Mouse (Mus musculus) T-helper 2 cell (primary cell): Measurements from ENCODE around the gene Wdr74.
"Not testable (repeated sequence)": the region's sequence is repeated elsewhere in the genome, so short reads cannot be mapped to it uniquely, and the experiment has no call there.

Experiments
- in situ Hi-C: fragments of 300-600 bp; cut with MboI, MseI; formaldehyde crosslinking; loops from one replicate; pipeline ENCODE4 v1.15.1; 2025; ENCODE audit warnings: high pct_unique_total_duplicates

Wdr74 gene

DNA sequence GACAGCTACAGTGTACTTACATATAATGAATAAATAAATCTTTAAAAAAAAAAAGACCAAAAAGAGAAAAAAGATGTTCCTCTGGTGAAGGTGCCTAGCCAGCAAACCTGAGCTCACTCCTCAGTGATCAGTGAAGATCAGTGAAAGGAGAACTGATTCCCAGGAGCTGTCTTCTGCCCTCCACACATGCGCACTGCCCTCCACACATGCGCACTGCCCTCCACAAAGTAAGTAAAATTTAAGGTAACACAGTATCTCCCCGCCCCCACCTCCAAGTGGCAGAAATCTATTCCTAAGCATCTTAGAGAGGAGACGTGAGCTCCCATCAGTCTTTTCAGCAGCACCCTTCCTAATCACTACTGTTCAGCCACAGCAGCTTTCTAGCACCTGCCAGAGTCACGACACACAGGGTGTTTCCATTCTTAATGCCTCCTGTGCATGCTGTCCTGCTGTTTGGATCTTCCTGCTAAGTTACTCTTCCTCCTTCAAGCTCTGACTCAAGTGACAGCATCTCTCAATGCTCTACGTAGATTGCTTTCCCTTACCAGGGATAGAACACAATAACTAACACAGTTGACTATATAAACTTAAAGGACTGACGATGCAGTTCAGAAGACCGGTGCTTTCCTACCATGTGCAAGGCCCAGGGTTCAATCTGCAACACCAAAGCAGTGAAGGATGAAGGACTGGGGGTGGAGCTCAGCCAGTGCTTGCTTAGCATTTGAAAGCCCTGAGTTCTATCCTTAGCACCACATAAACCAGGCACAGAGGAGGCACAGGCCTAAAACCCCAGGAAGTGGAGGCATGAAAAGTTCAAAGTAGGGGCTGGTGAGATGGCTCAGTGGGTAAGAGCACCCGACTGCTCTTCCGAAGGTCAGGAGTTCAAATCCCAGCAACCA is 19.5 kb upstream of the Wdr74 start:
- in situ Hi-C loops: loop anchor here (10.0 kb wide), 1 partner anchor 1221 kb away; the partner anchor contains the start of gene Atl3

DNA sequence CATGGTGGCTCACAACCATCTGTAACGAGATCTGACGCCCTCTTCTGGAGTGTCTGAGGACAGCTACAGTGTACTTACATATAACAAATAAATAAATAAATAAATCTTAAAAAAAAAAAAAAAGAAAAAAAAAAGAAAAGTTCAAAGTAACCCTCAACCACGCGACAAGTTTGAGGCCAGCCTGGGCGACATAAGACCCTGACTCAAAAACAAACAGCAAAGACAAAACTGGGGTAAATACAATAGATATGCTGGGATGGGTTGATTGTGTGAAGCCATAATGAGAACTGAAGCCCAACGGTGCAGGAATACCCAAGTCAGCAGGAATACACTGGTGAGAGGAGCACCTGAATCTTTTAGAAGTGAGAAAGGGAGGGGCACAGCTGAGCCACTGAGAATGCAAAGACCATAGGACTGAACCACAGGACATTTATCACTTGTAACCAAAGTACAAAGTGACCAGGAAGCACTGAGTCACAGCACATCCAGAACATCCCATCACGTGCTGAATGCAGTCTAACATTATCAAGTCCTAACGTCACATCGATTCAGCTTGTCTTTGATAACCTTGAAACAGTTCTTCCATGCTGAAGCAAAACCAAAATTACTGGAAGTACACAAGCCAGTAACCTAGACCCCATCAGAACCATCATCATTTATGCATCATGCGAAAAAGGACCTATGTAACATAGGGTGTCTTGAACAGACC is 18.7 kb upstream of the Wdr74 start:
- in situ Hi-C loops: loop anchor here (10.0 kb wide), 1 partner anchor 1222 kb away; the partner anchor contains the start of gene Atl3

DNA sequence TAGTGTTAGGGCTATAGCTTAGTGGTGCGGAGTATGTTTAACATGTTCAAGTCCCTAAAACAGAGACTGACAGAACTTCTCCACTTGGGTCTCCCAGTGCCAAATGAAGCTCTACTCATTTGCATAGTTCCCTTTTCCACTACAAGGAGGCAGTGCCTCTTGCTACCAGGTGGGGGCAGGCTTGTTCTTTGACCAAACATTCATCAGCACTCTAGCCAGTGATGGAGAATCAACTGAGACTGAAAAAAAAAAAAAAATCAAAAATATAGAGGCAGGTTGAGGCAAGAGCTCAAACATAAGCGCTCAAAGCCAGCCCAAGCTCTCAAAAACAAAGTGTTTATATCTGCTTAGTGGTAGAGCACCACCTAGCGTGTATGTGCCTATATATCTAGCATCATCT is 17.3 kb upstream of the Wdr74 start:
- in situ Hi-C loops: loop anchor here (10.0 kb wide), 1 partner anchor 1224 kb away; the partner anchor contains the start of gene Atl3

DNA sequence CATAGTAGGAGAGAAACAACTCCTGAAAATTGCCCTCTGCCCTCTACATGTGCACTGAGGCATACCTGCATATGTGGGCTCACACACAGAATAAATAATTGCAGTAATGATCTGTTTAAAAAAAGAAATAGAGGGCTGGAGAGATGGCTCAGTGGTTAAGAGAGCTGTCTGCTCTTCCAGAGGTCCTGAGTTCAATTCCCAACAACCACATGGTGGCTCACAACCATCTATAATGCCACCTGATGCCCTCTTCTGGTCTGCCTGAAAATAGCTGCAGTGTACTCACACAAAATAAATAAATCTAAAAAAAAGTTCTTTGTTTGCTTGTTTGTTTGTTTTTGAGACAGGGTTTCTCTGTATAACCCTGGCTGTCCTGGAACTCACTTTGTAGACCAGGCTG is 16.6 kb upstream of the Wdr74 start:
- in situ Hi-C loops: loop anchor here (10.0 kb wide), 1 partner anchor 1224 kb away; the partner anchor contains the start of gene Atl3

DNA sequence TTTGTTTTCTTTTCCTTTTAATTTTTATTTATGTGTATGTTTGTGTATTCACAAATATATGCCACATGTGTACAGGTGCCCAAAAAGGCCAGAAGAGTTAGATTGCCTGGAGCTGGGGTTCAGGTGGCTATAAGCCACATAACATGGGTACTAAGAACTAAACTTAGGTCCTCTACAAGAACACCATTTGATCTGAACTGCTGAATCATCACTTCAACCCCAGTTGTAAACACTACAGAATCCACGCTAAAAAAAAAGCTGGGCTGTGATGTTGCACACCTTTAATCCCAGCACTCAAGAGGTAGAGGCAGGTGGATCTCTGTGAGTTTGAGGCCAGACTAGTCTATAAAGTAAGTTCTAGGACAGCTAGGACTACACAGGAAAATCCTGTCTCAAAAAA is 14.2 kb upstream of the Wdr74 start:
- in situ Hi-C loops: no loop called here

DNA sequence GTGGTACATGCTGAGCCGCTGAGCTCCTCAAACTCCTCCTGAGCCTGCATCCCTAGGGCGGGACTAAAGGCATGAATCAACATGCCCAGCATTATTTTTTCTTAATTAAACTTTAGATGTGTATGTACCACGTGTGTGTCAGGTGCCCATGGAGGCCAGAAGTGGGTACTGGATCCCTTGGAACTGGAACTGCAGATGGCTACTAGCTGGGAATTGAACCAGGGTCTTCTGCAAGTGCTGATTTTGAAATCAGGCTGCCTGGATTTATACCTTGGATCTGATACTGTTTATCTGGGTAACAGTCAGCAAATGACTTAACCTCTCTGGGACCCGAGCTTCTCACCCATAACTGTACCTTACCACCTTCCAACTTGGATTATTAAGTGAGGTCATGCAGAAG is 13.6 kb upstream of the Wdr74 start:
- in situ Hi-C loops: no loop called here

DNA sequence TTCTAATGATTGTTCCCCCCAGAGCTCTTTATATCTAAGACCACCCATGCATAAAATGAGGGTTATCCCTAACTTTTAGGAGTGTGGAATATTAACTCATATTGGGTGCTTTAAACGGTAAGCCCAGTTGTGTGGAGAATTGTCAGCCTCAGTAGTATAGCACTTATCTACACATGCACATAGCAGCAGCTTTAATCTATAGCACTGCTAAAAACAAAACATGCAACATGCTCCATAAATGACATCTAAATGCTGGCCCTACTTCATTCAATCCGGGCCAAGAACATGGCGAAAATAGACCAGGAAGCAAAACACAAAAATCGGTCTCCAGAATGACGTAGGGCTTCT is 13.1 kb upstream of the Wdr74 start:
- in situ Hi-C loops: no loop called here

DNA sequence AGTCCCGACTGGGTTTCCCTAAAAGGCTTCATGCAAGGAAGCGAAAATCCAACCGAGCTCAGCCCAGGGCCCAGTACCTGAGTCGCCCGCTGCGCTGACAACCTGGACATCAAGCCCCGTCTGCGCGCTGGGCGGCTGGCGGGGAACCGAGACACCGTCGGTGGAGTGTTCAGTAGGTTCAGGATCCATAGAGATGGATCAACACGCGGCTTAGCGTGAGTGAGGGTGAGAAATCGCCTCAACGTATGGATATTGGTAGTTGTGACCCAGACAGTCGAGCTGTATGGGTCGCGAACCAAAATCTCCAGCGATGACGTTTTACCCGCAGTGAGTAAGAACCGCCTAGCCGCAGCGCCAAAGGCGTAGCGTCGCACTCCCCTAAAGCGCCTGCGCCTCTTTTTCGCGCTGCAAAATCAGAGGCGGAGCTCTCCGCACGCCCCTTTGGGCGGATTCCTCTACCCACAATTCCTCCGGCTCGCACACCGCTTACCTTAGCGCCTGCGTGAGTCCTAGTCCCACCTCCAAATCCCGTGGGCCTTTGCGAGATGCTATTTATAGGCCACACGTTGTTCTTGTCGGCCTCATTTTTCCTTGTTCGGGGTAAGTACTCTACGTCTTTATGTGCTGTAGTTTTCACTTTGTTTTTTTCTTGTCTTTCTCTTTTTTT is 12.6 kb upstream of the Wdr74 start, which contains the start of gene Slc3a2:
Gene Slc3a2, minus strand, starts transcription at position 463 of the 667 bp plus-strand sequence.
- in situ Hi-C loops: no loop called here

DNA sequence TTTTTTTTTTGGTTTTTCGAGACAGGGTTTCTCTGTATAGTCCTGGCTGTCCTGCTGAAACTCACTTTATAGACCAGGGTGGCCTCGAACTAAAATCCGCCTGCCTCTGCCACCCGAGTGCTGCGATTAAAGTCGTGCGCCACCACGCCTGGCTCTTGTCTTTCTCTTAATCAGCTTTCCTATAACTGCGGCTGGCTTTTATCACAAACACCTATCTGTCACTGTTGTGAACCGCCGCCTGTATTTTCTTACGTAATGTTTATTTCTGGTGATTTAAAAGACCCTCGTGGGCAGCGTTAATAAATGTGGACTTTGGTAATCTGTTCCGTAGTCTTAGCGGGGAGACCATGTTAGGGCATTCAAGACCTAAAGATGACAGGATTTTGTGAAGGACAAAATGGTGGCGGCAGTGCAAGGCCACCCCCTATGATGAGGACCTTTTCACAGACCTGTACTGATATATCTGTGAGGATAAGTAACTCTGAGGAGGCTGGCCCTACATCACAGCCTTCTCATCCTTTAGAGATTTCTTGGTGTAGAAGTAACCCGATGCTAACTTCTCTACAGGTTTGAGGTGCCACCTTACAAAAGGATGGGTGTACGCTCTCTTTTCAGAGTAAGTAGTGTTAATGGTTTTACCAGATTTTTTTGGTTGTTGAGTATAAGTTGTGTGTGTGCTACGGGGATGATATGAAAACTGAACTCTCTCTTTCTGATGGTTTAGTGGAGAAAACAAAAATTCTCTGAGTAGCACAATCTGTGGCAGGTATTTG is 11.9 kb upstream of the Wdr74 start:
- in situ Hi-C loops: no loop called here

DNA sequence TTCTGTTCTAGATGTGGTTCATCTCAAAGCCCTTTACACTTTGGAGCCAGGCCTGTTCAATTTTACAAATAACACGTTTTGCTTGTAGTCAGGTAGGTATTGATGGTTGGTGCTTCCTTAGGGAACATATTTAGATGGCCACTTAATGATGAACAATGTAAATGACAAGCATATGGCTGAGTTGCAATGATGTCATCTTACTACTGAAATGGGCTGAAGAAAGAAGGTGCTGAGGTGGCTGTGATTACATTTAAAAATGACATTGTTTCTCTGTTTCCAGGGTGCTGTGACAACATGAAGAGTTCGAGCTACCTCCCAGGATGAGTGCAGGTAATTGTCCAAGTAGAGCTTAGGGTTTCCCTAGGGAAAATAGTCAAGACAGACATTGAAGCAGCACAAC is 11.2 kb upstream of the Wdr74 start:
- in situ Hi-C loops: no loop called here

DNA sequence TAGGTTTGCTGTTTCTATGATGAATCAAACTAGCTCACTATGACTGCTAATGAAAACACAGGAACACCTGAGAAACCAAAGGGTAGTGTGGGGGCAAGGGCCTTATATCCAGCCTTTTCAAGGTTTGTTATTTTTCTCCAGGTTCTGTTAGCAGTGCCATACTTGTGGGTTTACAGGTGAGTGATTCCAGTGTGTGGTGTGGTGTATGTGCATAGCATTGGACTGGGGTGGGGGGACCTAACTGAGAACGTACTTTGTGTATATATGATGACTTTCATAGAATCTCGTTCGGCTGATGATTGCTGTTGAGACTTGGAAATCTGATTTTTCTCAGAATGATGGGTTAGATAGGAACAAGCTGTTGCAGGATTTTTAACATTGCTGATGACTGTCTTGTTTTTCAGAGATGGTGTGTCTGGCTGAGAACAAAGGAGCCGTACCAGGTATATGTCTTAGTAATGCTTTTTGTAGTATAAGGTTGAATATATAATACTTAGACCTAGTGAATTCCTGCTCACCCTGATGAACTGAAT is 10.5 kb upstream of the Wdr74 start:
- in situ Hi-C loops: no loop called here

DNA sequence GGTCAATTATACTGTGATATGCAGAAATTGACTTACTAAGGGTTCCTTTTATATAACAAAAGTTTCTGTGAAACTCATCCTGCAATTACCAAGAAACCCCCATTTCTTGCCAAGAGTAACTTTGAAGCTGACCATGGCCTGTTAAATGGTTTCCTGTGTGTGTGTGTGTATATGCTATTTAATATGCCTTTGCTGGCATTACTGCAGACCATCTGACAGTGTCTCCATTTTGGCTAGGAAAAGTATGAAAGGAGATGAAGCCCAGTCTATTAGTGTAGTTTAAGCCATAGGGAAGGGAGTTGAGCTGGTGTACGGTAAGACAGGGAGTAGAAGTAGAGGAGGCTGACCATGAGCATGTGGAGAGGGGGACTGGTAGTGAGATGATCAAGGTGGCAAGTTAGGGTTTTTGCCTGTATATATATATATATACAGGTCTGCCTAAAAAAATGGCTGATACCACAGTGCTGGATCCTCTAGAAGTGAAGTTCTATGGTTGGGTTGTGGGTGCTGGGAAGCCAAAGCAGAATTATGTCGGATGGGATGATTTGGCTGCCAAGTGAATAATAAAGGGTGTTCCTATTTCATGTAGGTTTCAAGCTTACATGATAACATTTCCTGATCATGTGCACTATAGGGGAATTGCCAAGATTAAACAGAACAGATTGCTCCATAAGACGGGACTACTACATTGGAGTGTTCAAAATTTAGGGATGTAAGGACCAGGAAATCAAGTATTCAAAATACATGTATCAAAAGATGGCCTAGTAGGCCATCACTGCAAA is 8.8 kb upstream of the Wdr74 start:
- in situ Hi-C loops: no loop called here

DNA sequence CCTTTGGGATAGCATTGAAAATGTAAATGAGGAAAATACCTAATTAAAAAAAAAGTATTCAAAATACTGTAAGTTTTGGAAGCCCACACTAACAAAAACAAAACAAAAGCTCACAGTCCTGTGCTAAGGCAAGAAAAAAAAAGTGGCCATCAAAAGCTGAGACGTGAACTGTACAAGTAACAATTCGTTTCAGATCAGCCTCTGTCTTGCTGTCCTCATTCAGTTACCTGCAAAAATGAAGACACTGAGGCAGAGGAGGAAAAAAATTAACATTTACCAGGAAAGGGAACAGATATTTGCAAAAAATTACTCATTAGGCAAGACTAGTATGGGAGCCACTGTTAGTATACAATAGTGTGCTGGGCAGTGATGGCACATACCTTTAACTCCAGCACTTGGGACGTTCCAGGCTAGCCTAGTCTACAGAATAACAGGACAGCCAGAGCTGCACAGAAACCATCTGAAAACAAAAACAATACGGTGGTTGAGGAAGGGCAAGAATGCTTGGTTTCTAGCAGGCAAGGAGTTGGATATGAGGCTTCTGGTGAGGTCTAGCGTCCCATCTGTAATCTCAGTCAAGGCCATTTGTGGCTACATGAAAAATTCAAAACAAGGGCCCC is 8.0 kb upstream of the Wdr74 start:
- in situ Hi-C loops: no loop called here

DNA sequence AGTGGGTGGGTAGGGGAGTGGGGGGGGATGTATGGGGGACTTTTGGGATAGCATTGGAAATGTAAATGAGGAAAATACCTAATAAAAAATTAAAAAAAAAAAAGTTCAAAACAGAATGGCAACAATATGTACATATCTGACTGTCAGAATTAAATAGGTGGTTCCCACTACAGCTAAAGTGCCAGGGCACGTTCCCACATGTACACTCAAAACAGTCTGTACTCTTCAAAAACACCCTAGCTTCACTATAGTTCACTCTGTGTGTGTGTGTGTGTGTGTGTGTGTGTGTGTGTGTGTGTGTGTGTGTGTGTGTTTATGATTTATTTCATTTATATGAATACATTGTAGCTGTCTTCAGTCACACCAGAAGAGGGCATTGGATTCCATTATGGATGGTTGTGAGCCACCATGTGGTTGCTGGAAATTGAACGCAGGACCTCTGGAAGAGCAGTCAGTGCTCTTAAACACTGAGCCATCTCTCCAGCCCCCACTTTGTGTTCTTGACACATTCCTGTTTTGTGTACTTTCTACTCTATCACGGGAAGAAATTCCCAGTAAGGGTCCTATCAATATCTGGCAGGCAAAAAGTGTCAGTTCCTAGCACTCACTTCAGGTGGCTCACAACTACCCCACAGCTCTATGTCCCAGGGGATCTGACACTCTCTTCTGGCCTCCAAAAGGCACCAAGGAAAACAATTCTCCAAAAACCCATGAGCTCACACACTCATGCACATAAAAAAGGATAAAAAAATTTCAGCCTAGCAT is 7.1 kb upstream of the Wdr74 start:
- in situ Hi-C loops: not testable (repeated sequence)

DNA sequence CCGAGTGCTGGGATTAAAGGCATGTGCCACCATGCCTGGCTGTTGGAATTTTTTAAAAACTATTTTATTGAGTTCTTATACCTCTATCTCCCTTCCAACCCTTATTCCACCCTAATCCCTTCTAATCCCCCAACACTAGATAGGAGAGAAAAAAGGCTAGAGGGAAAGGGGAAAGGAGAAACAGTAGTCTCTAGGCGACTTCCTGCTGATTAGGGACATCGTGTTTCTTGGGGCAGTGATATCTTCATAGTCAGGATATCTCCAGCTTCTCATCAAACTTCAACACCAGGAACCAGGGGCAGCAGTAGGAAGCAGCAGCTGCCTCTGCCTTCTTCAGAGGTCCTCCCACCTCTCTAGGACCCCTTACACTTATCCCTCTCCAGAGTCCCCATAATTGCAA is 1.3 kb upstream of the Wdr74 start:
- in situ Hi-C loops: no loop called here

DNA sequence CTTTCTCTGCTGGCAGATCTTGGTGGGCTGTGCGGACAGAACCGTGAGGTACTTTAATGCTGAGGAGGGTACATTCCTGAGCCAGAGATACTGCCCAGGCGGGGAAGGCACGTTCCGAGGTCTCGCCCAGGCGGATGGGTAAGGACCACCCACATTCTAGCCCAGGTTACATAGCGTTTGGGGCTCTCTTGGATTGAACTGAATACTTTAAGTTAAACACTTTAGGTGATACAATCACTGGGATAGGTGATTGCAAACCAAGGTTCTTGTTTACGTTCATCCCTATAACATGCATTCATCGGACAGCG is 487 bp downstream of the Wdr74 start:
- in situ Hi-C loops: no loop called here

DNA sequence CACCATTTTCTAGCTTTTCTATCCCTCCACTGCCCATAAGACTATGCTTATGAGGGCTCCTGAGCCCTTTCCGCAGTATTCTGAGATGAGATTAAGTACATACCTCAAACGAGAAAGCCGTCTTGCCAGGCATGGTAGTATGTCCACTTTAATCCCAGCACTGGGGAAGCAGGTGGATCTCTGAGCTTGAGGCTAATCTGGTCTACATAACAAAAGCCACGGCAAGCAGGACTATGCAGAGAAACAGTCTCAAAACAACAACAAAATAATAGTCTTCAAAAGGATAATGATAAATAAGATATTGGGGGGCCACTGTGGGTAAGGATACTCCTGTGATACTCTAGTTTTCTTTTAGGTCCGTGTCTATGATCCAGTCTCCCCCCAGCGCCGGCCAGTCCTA is 3.3 kb downstream of the Wdr74 start:
- in situ Hi-C loops: no loop called here

DNA sequence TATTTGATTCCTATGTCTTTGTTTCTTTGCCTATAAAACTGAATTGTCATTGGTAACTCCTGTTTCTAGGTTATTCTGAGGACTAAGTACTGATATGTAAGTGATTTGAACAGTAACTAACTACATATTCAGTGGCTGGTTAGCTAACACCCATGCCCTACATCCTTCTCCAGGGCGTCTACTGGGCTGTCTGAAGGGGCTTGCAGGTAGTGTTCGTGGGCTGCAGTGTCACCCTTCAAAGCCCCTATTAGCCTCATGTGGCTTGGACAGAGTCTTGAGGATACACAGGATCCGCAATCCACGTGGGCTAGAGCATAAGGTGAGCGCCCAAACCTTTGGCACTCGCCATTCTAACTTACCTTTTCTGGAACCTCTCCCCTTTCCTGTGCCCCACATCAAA is 4.0 kb downstream of the Wdr74 start:
- in situ Hi-C loops: loop anchor here (10.0 kb wide), 1 partner anchor 1745 kb away; the partner anchor contains the start of genes Dnajc4, Nudt22 and Trpt1

DNA sequence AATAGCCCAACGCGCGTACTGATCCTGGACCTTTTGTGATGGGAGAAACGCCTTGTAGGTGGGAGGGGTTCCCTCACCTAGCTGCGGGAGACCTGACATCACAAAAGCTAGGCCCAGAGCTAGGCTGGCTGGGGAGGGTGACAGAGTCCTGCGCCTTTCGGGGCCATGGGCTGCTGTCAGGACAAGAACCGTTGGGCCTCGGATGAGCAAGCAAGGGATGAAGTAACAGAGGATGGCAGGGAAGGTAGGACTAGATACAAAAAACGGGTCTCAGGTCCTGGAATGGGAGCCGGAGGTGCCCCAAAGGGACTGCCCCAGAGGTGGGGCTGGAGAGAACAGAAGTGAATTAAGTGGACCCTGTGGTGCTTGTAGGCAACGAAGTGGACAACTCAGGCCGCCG is 5.0 kb downstream of the Wdr74 start, which contains the start of gene 1700092M07Rik:
Gene 1700092M07Rik, plus strand, starts transcription at position 116 of the 400 bp plus-strand sequence.
- in situ Hi-C loops: loop anchor here (10.0 kb wide), 1 partner anchor 1746 kb away; the partner anchor contains the start of genes Dnajc4, Nudt22 and Trpt1
